Mouse (Mus musculus) gastrocnemius, postnatal 36 days (tissue): ENCODE measurements at regions not wholly inside any gene's neighbourhood (a gene's known extent, or its start where the extent isn't known, plus 50 kb on each side); places are given as distances from the start of the nearest gene placed in this dataset.

Source experiments
- DNase-seq, 2 experiments: peaks; one replicate each; pipeline ENCODE4 v3.0.0; 2022
- intact Hi-C: fragments of 180-260 bp; cut with DNase I; formaldehyde crosslinking; loops from one replicate; pipeline ENCODE4 v1.15.1; 2025

DNA sequence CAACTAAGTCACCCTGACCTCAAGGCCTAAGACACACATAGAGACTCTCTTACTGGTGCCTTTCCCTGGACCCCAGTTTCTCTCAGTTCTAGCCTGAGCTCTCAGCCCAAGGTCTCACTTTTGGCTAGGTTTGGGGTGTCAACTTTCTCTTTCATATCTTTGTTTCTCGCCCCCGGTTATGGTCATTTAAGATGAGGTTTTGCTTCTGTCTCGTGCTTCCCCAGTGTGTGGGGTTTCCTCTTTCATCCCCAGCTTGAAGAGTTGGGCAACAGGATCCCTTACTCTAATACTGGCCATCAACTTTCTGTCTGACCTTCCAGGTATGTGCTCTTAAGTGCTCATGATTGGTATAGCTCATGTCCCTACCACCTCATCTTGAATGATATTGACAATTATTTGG, 67.5 kb downstream of the Lmo4 start:
- intact Hi-C loops, result no loop called here
- DNase-seq, result no peak

DNA sequence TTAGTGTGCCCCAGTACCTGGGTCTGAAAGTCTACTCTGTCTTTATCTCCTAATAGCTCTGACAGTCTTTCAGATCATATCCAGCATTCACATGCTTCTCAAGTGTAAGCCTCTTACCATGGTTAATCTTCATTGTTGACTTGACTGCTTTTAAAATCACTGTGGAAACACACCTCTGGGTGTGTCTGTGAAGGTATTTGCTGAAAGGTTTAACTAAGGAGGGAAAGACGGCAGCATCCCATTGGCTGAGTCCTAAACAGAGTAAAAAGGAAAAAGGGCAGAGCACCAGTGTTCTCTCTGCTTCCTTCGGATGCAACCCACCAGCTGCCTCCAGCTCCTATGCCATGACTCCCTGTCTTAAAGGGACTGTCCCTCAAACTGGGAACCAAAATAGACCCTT, 68.6 kb downstream of the Lmo4 start:
- no peak for DNase-seq
- intact Hi-C loops, result no loop called here

DNA sequence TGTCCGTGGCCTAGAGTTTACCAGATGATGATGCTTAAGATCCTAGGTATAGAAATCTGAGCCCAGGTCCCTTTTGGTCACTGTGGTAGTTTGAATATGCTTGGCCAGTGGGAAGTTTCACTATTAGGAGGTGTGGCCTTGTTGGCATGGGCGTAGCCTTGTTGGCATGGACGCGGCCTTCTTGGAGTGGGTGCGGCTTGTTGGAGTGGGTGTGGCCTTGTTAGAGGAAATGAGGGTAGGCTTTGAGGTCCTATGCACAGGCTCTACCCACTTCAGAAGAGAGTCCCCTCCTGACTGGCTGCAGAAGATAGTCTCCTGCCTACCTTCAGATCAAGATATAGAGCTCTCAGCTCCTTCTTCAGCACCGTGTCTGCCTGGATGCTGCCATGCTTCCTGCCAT, 69.4 kb downstream of the Lmo4 start:
- intact Hi-C loops, result no loop called here

DNA sequence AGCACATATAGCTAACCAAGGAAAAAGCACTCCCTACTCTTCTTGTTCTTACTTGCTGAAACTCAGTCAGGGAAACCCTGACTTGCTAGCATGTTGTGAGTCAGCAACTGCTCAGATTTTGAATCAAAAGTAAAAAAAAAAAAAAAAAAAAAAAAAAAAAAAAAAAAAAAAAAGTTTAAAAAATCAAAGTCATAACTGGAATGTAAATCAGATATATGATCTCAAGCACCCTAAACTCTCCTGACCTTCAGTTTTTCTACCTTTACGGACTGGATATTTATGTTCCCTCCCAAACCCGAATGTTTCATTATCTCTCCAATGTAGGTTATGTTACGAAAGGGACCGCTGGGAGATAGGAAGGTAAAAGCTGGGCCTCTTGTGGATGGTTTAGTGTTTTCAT, 77.0 kb downstream of the Lmo4 start:
- no peak for DNase-seq
- intact Hi-C loops, result no loop called here

More for the DNA sequence above, 69.4 kb downstream of the Lmo4 start:
- DNase-seq, result no peak

DNA sequence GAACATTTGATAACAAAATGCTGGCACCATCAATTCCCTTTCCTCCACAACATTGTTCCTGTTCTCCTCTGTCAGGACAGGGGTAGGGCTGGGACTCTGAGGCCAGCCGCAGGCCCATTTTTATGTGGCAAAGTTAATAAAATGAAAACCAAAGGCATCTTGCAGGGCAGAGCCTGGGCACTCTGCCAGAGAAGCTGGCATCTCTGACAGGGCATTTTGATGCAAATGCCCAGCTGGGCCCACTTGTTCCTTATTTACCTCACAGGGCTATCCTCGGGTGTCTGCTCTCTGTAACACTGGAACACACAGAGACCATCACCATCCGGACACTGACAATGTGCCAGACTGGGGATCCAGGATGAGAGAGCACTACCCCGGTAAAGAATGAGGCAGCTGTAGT, 80.7 kb downstream of the Lmo4 start:
- intact Hi-C loops, result no loop called here
- no peak for DNase-seq

DNA sequence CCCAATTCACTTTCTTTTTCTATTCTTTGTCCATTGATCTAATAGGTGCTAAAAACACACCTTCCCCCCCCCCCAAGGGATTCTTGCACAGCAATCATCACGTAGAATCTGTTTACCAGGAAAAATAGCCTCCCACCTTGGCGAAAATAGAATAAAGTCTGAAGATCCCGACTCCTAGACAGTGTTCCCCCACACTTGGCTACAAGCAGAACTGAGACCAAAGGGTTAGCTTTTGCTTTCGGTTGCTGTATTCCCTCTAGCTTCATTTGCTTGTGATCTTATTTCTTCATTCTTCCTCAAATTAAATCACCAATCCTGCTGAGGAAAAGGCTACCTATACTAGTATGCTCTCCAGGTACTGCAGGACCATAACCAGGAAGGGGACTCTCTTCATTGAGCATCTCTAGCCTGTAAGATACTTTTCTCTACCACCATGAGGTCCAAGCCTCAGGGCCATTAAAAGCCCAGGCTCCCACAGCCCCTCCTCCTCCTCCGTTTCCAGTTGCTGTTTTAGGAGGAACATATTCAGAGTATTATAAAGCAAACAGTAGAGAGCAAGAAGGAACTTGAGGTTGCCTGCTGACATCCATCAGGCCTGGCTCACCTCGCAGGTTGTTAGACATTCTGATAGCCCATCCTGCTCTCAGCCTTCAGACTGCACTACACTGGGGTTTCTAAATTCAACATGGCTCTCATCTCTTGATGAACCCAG, 81.5 kb downstream of the Lmo4 start:
- DNase-seq, result no peak
- intact Hi-C loops, result no loop called here

DNA sequence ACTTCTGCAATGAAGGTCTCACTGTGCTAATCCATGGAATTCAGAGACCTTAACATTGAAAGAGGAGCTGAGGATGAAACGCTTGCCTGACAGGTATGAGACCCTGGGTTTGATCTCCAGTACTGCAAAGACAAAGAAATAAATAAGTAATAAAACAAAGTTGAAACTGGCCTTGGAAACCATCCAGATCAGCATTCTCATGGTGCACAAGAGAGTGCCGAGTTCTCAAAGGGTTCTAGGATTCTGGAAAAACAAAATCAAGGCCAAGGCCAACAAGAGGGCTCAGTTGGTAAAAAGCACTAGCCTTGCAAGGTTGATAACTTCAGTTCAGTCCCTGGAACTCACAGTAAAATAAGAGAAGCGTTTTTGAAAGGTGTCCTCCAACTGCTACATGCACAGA, 85.9 kb downstream of the Lmo4 start:
- intact Hi-C loops, result no loop called here
- DNase-seq, result no peak

DNA sequence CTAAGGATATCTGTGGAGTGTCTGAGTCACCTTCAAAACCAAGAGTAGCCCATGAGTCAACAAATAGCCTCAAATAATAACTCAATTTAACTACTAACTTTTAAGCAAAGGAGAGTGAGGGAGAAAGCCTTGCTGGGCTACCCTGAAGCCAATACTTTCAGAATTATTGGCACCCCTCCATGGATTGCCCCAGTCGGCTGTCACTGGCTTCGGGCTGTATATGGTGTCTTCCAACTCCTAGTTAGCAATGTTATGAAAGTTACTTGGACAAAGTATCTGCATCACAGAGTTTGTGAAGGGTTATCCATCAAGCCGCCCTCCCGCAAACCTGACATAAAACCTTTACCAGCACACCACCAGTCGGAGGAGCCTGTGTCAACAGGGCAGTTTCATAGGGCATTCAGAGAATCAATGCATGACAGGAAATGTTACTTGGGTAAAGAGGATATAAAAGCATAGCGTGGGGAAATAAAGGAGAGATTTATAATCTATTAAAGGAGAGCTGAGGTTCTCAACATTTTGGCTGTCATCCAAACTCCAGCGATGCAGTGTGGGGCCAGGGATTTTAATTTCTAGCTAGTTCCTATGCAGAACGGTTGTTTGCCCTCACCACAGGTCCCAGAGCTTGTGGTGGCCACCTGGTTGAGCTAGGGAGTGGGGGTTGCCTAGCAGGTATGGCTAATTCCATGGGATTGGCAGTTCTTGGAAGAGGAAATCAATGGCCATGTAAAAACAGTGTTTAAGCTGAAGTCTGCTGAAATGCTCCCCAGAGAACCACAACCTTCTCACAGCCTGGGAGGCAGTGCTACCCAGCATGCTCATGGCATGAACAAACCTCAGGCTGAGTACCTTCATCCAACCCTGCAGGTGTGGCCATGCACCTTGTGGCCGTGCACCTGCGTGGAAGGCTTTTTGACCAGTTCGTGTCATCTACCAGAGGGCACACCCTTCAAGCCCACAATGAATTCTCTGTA, 91.1 kb downstream of the Lmo4 start:
- intact Hi-C loops, result no loop called here
- DNase-seq, result no peak

DNA sequence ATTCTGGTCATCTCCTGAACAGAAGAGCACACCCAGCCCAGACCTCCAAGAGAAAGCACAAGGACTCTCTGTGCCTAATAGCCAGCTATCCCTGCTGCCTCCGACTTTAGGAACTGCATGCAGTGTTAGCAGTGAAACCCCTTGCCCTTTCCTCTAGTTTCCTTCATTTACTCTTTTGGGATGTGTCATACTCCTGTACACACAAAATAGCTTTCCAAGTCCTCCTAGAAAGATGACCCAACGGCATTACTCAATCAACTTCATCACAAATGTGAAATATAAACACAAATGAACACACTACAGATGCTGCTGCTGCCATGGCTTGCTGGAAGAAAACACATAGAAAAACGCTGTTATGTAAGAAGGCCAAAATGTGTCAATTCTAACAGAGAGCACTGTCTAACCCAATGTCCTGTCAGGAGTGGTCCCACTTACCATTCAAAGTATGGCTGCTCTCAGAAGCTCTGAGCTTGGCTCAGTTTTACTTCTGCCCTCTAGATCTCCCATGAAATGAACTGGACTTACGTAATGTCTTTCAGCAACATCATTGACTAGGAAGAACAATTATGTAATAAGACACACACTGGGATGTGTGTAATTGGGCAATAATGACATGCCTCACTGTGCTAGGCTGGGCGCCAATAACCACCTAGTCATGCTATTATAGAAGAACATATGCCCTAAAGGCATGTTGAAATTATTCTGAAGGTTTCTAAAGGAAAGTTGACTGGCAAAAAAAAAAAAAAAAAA, 94.5 kb downstream of the Lmo4 start:
- no peak for DNase-seq
- intact Hi-C loops, result no loop called here

DNA sequence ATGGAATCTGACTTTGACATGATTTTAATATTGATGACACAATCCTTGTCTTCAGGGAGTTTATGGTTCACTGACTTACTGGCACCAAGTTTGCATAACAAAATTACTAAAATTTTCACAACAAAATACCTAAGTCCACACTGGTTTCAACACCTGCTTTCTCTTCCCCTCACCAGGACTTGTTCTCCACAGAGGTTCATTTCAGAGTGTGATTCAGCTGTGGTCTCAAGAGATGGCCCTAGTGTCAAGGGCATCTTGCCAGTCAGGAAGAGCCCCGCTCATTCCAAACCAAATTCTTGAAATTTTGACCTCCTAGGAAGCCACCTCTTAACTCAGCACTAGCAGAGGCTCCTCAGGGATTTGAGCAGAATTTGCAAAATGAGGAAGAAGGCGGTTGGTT, 95.3 kb downstream of the Lmo4 start:
- no peak for DNase-seq
- intact Hi-C loops, result no loop called here

DNA sequence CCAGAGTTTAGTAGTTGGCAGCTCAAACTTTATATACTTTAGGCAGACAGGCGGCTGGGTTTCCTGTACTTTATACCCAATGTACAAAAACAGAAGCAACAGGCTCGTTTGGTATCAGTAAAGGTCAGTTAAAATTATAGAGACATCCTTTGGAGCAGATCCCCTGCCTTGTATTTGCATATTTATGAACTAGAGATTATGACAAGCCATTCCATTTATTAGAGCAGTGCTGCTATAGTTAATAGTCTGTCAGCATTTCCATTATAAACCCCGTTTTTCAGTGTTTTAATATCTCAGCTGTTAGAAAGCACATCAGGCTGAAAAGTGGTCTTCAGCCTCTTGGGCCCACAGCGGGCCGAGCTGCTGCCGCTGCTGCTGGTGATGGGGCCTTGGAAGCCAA, 96.7 kb downstream of the Lmo4 start:
- intact Hi-C loops, result no loop called here
- no peak for DNase-seq

DNA sequence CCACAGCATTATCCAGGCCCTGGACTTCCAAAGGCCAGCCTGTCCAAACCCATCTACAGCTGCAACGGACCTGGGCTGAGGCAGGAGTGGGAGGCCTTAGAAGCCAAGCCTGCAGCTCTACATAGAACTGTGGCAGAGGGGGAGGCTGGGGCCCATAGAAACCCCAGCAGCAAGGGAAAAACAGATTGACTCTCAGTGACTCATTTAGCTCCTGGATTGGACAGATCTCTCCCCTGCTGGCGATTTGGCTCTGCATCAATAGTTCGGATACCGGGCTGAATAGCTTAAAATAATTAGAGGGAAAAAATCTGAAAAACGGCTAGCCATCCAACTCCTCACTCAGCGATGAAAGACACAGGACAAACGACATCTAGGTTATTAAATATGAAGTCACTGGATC, 97.4 kb downstream of the Lmo4 start:
- intact Hi-C loops, result no loop called here
- DNase-seq, result no peak

DNA sequence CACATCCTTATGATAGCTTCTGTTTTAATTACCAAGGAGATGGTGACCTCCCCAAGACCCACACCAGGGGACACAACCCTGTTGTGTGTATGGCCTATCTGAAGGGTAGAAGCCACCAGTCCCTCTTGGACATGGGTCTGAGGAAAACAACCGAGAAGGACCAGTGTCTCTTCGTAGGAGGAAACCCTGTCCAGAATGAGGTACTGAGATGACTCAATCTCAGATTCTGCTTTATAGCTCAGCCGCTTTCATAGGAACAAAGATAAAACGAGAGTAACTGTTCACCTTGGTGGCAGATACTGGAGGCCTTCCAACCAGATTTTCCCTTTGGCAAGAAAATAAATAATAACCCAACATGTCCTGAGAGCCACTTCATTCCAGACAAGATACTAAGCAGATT, 100.7 kb downstream of the Lmo4 start:
- no peak for DNase-seq
- intact Hi-C loops, result no loop called here

DNA sequence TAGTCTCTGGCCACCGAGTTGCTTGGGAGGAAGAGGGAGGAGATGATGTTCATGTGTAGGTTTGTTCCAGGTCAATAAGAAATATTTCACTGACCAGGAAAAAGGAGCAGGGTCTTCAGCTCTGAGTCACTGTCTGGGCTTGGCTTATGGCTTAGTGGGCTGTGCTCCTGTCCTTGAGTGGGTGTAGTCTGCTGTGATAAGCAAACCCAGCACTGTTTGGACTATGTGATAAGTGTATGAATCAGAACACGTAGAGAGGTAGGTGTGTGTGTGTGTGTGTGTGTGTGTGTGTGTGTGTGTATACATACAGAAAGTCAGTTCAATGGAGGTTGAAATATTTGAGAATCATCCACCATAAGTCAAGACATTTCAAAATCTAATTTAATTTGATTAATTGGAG, 105.6 kb downstream of the Lmo4 start:
- no peak for DNase-seq
- intact Hi-C loops, result no loop called here

DNA sequence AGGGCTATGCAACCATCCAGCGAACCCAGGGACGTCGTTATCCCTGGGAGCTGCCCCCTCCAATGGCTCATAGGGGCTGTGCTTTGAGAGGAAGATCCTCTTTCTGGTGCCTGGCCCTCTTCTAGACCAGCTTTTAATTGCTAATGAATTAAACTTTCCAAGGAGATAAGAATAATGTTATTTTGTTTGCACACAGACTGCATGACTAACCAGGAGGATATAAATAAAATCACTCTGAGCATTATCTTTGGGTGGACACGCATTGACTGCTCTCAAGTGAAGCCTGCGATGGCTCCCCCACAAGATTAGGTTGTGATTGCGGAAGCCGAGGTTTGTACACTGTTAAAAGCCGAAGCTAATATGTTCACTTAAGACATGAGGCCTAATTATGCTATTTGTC, 106.3 kb downstream of the Lmo4 start:
- intact Hi-C loops, result no loop called here
- no peak for DNase-seq

DNA sequence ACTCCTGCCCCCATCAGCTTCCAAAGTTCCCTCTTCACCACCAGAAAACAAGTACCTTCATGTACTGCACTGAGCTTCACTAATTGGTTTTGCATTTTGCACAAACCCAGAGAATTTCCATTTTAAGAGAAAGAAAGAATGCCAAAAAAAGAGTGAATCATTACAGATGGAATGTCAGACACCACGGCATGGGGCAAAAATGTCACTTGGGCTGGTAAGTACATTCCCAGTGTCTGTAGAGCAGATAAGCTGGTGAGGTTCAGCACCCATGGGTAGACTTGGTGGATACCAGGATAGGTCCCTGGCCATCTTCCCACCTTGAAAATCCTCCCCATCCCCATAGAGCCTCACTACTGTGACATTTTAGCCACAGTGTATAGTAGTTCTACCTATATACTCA, 113.8 kb downstream of the Lmo4 start:
- no peak for DNase-seq
- intact Hi-C loops, result no loop called here

DNA sequence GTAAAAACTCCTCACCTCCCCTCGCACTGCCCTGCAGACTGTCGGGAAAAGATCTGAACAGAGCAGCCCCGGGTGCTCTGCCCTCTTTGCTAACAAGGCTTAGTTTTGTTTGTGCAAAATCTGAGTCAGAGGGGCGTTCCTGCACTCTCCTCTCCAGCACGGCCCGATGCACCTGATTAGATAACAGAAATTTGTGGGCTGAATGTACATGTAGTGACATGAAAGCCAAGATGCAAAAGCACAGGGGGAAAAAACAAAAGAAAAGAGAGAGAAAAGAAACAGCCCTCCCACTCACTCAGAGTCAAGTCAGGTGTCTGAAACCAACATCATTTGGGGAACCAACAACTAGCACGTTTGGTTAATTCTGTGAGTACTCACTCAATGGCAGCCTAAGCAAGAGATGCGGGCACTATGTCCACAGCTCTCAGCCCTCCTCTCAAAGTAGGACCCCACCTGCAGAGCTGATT, 115.2 kb downstream of the Lmo4 start:
- no peak for DNase-seq
- intact Hi-C loops, result no loop called here

DNA sequence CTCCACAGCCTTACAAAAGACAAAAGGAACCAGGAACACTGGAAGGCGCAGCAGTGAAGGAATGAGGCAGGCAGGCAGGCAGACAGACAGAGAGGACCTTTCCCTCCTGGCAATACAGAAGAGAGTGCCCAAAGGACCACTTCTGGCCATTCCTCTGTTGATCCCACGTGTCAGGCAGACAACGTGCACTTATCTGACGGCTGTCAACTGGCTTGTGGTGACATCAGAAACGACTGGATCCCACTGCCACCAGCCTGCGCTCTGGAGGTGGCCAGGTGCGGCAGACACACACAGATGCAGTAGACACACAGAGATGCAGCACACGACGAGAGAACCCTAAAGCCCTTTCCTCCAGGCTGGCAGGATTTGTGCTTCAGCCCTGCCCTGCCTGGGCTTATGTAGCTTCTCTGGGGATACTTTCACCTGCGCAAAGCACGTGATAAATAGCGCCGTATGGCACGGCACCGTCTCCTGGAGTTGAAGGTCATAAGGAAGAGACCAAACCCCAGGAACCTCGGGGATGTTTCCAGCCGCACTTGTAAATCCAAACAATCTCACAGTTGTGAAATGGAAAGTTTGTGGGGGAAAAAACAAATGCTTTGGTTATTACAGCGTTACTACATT, 116.6 kb downstream of the Lmo4 start:
- intact Hi-C loops, result no loop called here
- no peak for DNase-seq

DNA sequence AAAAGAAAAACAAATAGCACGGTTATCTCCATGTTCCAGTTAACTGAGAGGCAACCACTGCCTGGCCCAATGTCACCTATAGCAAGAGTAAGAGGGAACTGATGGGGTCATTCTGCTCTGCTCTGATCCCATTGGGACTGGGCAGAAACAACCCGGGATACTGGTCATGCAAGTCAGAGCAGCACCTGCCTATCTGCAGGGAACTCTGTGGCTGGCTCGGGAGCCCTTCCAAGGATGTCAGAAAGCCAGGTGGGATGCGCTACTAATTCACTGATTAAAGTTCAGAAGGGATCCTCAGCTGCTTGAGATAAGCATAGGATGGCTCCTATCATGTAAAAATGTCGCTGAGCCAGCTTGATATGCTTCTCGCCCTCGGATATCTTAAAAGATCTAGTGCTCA, 117.2 kb downstream of the Lmo4 start:
- no peak for DNase-seq
- intact Hi-C loops, result no loop called here

DNA sequence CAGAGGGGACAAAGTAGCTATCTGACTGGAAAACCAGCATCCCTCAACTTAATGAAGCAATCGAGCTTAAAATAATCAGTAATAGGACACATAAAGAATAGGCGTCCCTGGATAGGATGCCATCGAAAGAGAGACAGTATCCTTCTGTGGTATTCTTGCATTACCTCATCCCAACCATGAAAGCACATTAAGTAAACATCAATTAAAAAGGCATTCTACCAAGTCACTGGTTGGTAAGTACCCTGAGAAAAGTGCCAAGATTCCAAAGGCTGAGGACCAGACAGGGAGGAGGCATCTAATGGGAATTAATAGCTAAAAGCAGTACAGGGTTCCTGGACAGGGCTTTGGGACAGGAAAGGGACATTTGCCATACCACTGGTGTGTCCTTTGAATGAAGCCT, 118.8 kb downstream of the Lmo4 start:
- intact Hi-C loops, result no loop called here
- no peak for DNase-seq

DNA sequence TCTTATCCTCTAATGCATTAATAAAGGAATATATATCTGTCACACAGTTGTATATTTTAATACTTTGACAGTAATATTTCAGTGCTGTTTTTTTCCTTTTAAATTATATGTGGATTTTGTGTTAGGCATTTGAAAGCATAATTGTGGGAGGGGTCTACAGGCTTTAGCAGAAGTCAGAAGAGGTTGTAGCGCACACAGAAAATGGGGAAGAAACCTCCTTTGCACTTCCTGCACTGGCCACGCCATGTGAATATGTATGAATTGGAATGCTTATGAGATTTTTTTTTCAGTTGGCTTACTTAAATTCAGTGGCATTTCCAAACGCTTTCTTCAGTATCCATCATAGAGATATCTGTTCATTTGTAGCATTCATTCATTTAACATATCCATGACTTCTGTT, 125.1 kb downstream of the Lmo4 start:
- intact Hi-C loops, result no loop called here
- no peak for DNase-seq
